Mouse (Mus musculus) forebrain, embryonic 11.5 days (tissue): ENCODE results near the gene Gm17364. TPM values are rescaled to one million over a fixed set of nuclear protein-coding genes. Genes with fewer than 3 reads are reported as not detected.

Experiments
- ATAC-seq: fragments of 200-750 bp; cut with Nextera tagmentation; replicated peaks from 2 replicates; pipeline ENCODE4 v1.8.0; 2017; ENCODE audit warnings: moderate TSS enrichment; ENCODE audit not compliant: low FRiP score
- DNase-seq: peaks from one replicate; pipeline ENCODE4 v3.0.0-alpha.2; 2017; ENCODE audit warnings: low spot score
- H3K27ac ChIP-seq: fragments of 300-500 bp; sonication (generic); 2 replicates; pipeline ENCODE4 v1.5.1; 2014; ENCODE audit warnings: low read depth, low read length
- H3K27me3 ChIP-seq: fragments of 300-500 bp; sonication (generic); 2 replicates; pipeline ENCODE4 v1.6.1; 2014; ENCODE audit warnings: mild to moderate bottlenecking, low read length, mixed read lengths; ENCODE audit not compliant: control insufficient read depth, insufficient read depth
- H3K36me3 ChIP-seq: fragments of 300-500 bp; sonication (generic); 2 replicates; pipeline ENCODE4 v1.6.1; 2014; ENCODE audit warnings: mild to moderate bottlenecking, low read length, moderate library complexity, mixed read lengths; ENCODE audit not compliant: control insufficient read depth, insufficient read depth
- H3K4me1 ChIP-seq: fragments of 300-500 bp; sonication (generic); replicated peaks from 2 replicates; pipeline ENCODE4 v1.6.1; 2014; ENCODE audit warnings: low read length, mixed read lengths; ENCODE audit not compliant: control insufficient read depth, insufficient read depth
- H3K4me2 ChIP-seq: fragments of 300-500 bp; sonication (generic); 2 replicates; pipeline ENCODE4 v1.6.1; 2014; ENCODE audit warnings: low read depth, mild to moderate bottlenecking, low read length, moderate library complexity, mixed read lengths; ENCODE audit not compliant: severe bottlenecking
- H3K4me3 ChIP-seq: fragments of 300-500 bp; sonication (generic); 2 replicates; pipeline ENCODE4 v1.5.1; 2014; ENCODE audit warnings: low read depth, low read length
- H3K9ac ChIP-seq: fragments of 300-500 bp; sonication (generic); 2 replicates; pipeline ENCODE4 v1.6.1; 2014; ENCODE audit warnings: low read length
- H3K9me3 ChIP-seq: fragments of 300-500 bp; sonication (generic); 2 replicates; pipeline ENCODE4 v1.6.1; 2016; ENCODE audit warnings: low read length, mixed read lengths; ENCODE audit not compliant: control insufficient read depth
- WGBS: fragments of 180-500 bp; shearing (Covaris S2); extraction: QIAGEN DNeasy Blood & Tissue Kit; methylation state at CpG from one replicate; pipeline ENCODE4 v1.1.7; 2014; 5-methylcytosine and 5-hydroxymethylcytosine counted together
- polyA plus RNA-seq: library from polyadenylated mRNA; unstranded; fragments of >200 nt; fragmentation: Nextera tagmentation; extraction: Ambion mirVana; gene quantifications from 2 replicates; pipeline ENCODE4 v1.2.1, GENCODE M21; 2014

Gene Gm17364
- polyA plus RNA-seq, result not detected in 2 replicates

GRCm38 (mm10) chr13:41273927-41274650 lies at the start of gene Gm17364:
Gene Gm17364 (minus strand): TSS chr13:41273977.
- Histone ChIP-seq H3K36me3 (no peaks in the 10 kb centered on the region), H3K4me3 (no peak within 1 kb of the TSS), H3K27ac (no peak within 1 kb of the TSS), H3K4me1 (no peaks in the 10 kb centered on the region), H3K9me3 (no peaks in the 10 kb centered on the region), H3K4me2 (no peak within 1 kb of the TSS), H3K9ac (no peak within 1 kb of the TSS), H3K27me3 (no peaks in the 10 kb centered on the region)
- ATAC-seq, result no peak
- DNase-seq, result no peak
- WGBS, result 93% methylated on average over 10 of the region's 10 CpGs

GRCm38 (mm10) chr13:41321433-41321832 lies 47.7 kb upstream of the Gm17364 start:
- no peaks in the 10 kb centered on the region for H3K9me3 ChIP-seq
- ATAC-seq (no peak), DNase-seq (no peak)
- 89% methylated on average over 3 of the region's 3 CpGs for WGBS
- H3K4me1 ChIP-seq, result peaks cover 3% of the 10 kb centered on the region; the same call in 1 of the 2 replicates
- H3K27ac ChIP-seq, result no peak overlapping the region
- H3K4me3 ChIP-seq, result no peak overlapping the region
- no peaks in the 10 kb centered on the region for H3K27me3 ChIP-seq
- H3K9ac ChIP-seq, result no peak overlapping the region
- no peak overlapping the region for H3K4me2 ChIP-seq
- H3K36me3 ChIP-seq, result peaks cover 5% of the 10 kb centered on the region; the same call in 1 of the 2 replicates

GRCm38 (mm10) chr13:41320749-41321148 lies 47.0 kb upstream of the Gm17364 start:
- peaks cover 12% of the 10 kb centered on the region; the same call in 1 of the 2 replicates for H3K36me3 ChIP-seq
- no peak overlapping the region for H3K4me3 ChIP-seq
- DNase-seq (no peak), ATAC-seq (no peak)
- H3K27me3 ChIP-seq, result no peaks in the 10 kb centered on the region
- H3K27ac ChIP-seq, result no peak overlapping the region
- peaks cover 3% of the 10 kb centered on the region; the same call in 1 of the 2 replicates for H3K4me1 ChIP-seq
- H3K9me3 ChIP-seq, result no peaks in the 10 kb centered on the region
- 63% methylated on average over 5 of the region's 5 CpGs for WGBS
- no peak overlapping the region for H3K4me2 ChIP-seq
- no peak overlapping the region for H3K9ac ChIP-seq

- no peaks in the 10 kb centered on the region for H3K27me3 ChIP-seq
- no peak overlapping the region for H3K9ac ChIP-seq
- H3K27ac ChIP-seq, result no peak overlapping the region
- no peaks in the 10 kb centered on the region for H3K4me1 ChIP-seq
- 58% methylated on average over 10 of the region's 10 CpGs for WGBS
- DNase-seq, result peak; percentile 85
- no peaks in the 10 kb centered on the region for H3K9me3 ChIP-seq
- no peak overlapping the region for H3K4me2 ChIP-seq
- H3K4me3 ChIP-seq, result no peak overlapping the region
- no peak for ATAC-seq
- H3K36me3 ChIP-seq, result no peaks in the 10 kb centered on the region
Measured at GRCm38 (mm10) chr13:41302716-41303115, 28.9 kb upstream of the Gm17364 start.

- ATAC-seq, result no peak
- H3K4me2 ChIP-seq, result no peak overlapping the region
- H3K27ac ChIP-seq, result no peak overlapping the region
- H3K9ac ChIP-seq, result no peak overlapping the region
- H3K4me1 ChIP-seq, result no peaks in the 10 kb centered on the region
- H3K27me3 ChIP-seq, result no peaks in the 10 kb centered on the region
- no peak for DNase-seq
- H3K9me3 ChIP-seq, result no peaks in the 10 kb centered on the region
- H3K4me3 ChIP-seq, result no peak overlapping the region
- no peaks in the 10 kb centered on the region for H3K36me3 ChIP-seq
- 79% methylated on average over 4 of the region's 4 CpGs for WGBS
Measured at GRCm38 (mm10) chr13:41300037-41300436, 26.3 kb upstream of the Gm17364 start.

DNA sequence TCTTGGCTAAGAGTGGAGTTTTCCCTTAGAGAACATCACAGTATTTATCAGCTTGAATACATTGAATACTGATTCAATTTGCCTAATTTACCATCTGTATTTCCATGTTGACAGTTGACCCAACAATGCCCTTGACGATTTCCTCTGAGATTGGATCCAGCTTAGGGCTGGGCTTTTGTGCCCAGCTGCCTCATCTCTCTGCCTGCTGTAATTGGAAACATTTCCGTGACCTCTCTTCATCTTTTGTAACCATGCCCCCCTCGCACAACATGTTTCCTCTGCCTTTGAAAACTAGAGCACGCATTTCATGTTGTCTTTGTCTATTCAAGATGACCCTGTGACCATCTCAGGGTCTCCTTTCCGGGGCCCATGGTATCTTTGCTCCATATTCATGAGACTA lies 25.2 kb upstream of the Gm17364 start:
- Histone ChIP-seq H3K36me3 (no peaks in the 10 kb centered on the region), H3K27ac (no peak overlapping the region), H3K27me3 (no peaks in the 10 kb centered on the region), H3K4me3 (no peak overlapping the region), H3K4me2 (no peak overlapping the region), H3K9me3 (no peaks in the 10 kb centered on the region), H3K4me1 (no peaks in the 10 kb centered on the region), H3K9ac (no peak overlapping the region)
- DNase-seq (no peak), ATAC-seq (no peak)
- 59% methylated on average over 5 of the region's 5 CpGs for WGBS

GRCm38 (mm10) chr13:41298533-41298932 lies 24.8 kb upstream of the Gm17364 start:
- Histone ChIP-seq H3K27me3 (no peaks in the 10 kb centered on the region), H3K4me1 (no peaks in the 10 kb centered on the region), H3K4me3 (no peak overlapping the region), H3K36me3 (no peaks in the 10 kb centered on the region), H3K4me2 (no peak overlapping the region), H3K9ac (no peak overlapping the region), H3K9me3 (no peaks in the 10 kb centered on the region), H3K27ac (no peak overlapping the region)
- 57% methylated on average over 2 of the region's 2 CpGs for WGBS
- DNase-seq (no peak), ATAC-seq (no peak)

- no peak for DNase-seq
- H3K4me1 ChIP-seq, result no peaks in the 10 kb centered on the region
- no peak overlapping the region for H3K4me2 ChIP-seq
- no peak overlapping the region for H3K27ac ChIP-seq
- H3K9ac ChIP-seq, result no peak overlapping the region
- WGBS, result 76% methylated on average over 10 of the region's 10 CpGs
- no peak overlapping the region for H3K4me3 ChIP-seq
- no peak for ATAC-seq
- H3K9me3 ChIP-seq, result no peaks in the 10 kb centered on the region
- no peaks in the 10 kb centered on the region for H3K27me3 ChIP-seq
- H3K36me3 ChIP-seq, result no peaks in the 10 kb centered on the region
Measured at GRCm38 (mm10) chr13:41296396-41296795, 22.6 kb upstream of the Gm17364 start.

DNA sequence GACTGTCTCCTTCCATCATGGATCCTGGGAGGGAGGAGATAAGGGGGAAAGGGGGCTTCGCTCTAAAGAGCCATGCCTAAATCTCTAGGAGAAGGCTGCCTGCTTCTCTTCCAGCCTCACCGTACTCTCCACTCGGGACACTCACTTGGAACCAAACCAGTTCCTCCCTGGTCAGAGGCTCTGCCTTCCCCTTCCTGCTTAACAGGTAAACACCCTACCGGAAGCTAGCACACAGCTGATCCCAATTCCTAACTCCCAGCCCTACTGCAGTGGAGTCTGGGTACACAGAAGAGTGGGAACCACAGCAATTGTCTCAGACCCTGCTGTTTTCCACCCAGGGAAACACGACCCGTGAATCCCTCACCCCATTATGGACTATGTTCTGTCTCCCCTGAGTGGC lies 22.1 kb upstream of the Gm17364 start:
- no peak overlapping the region for H3K27ac ChIP-seq
- H3K4me1 ChIP-seq, result no peaks in the 10 kb centered on the region
- 71% methylated on average over 6 of the region's 6 CpGs for WGBS
- H3K9me3 ChIP-seq, result no peaks in the 10 kb centered on the region
- no peaks in the 10 kb centered on the region for H3K36me3 ChIP-seq
- no peak overlapping the region for H3K4me3 ChIP-seq
- ATAC-seq (no peak), DNase-seq (no peak)
- no peak overlapping the region for H3K4me2 ChIP-seq
- H3K27me3 ChIP-seq, result no peaks in the 10 kb centered on the region
- H3K9ac ChIP-seq, result no peak overlapping the region
